Mouse (Mus musculus) effector memory CD4-positive, alpha-beta T cell, adult 7 months (primary cell): ENCODE data around the gene Gm3604. TPM values are rescaled to one million over a fixed set of nuclear protein-coding genes. Genes with fewer than 3 reads are reported as not detected.

Source experiments
- polyA plus RNA-seq: library from polyadenylated mRNA; unstranded; fragments of 100-300 nt; shearing (Covaris generic); gene quantifications from one replicate; pipeline ENCODE4 v1.2.1, GENCODE M21; 2017

Gene Gm3604
- polyA plus RNA-seq, result 1.4 TPM

DNA sequence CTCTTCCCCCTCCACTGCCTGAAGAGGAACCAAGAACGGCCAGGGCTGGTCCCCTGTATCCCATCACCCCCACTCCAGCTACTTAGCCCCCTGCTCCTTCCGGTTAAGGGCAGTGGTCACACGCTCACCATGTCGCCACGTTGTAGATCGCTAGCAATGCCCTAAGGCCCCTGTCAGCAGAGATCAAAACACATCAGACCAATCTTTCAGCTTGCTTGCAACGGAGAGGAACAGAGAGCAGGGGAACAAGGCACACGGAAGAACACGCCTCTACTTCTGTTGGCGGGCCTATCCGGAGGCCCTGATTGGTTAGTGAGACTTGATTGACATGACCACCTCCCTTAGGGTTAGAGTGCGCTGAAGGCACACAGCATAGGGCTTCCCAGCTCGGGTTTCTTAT is at the start of gene Gm3604:
Gene Gm3604, minus strand, starts transcription at position 226 of the 400 bp plus-strand sequence.

Other genes starting within 250 kb of the Gm3604 start
- 6.1 TPM for gene Gm49359, start 83.7 kb upstream of the Gm3604 start, polyA plus RNA-seq
- gene Zfp935, start 175.3 kb upstream of the Gm3604 start, polyA plus RNA-seq, result 0.30 TPM
- 3.5 TPM for gene Zfp934, start 188.0 kb upstream of the Gm3604 start, polyA plus RNA-seq
- gene 6720489N17Rik, start 241.0 kb upstream of the Gm3604 start, polyA plus RNA-seq, result 0.61 TPM